Mouse (Mus musculus) thymus, adult 2 months (tissue): Measurements from ENCODE around the gene Syn2. TPM values are rescaled to one million over a fixed set of nuclear protein-coding genes. Genes with fewer than 3 reads are reported as not detected.

ENCODE experiments used
- DNase-seq: peaks from one replicate; pipeline ENCODE4 v3.0.0; 2021
- H3K27ac ChIP-seq: fragments of 200-500 bp; 2 replicates; pipeline ENCODE4 v1.5.1; 2012; ENCODE audit warnings: low read length, control low read depth; ENCODE audit not compliant: control insufficient read depth, insufficient read depth
- H3K27me3 ChIP-seq: fragments of 200-500 bp; 2 replicates; pipeline ENCODE4 v1.6.1; 2012; ENCODE audit warnings: mild to moderate bottlenecking, low read length, moderate library complexity, mixed read lengths; ENCODE audit not compliant: control insufficient read depth, insufficient read depth
- H3K36me3 ChIP-seq: fragments of 200-500 bp; 2 replicates; pipeline ENCODE4 v1.6.1; 2012; ENCODE audit warnings: mild to moderate bottlenecking, low read length, moderate library complexity; ENCODE audit not compliant: control insufficient read depth, insufficient read depth
- H3K4me1 ChIP-seq: fragments of 200-500 bp; replicated peaks from 2 replicates; pipeline ENCODE4 v1.6.1; 2012; ENCODE audit warnings: low read length; ENCODE audit not compliant: control insufficient read depth, insufficient read depth
- H3K4me3 ChIP-seq: fragments of 200-500 bp; 2 replicates; pipeline ENCODE4 v1.5.1; 2012; ENCODE audit warnings: mild to moderate bottlenecking, low read length, control low read depth, moderate library complexity; ENCODE audit not compliant: control insufficient read depth, insufficient read depth
- CTCF ChIP-seq: fragments of 200-500 bp; IDR thresholded peaks from 2 replicates; pipeline ENCODE4 v1.5.1; 2012; ENCODE audit warnings: mild to moderate bottlenecking, control low read depth, low read length, moderate library complexity, borderline replicate concordance; ENCODE audit not compliant: control insufficient read depth, poor library complexity, insufficient read depth; ENCODE audit errors: extremely low read depth
- POLR2A ChIP-seq: fragments of 200-500 bp; IDR thresholded peaks from 2 replicates; pipeline ENCODE4 v1.6.1; 2012; ENCODE audit warnings: mild to moderate bottlenecking, low read length, control low read depth, moderate library complexity; ENCODE audit not compliant: control insufficient read depth, poor library complexity, insufficient read depth; ENCODE audit errors: extremely low read depth
- polyA plus RNA-seq: library from polyadenylated mRNA; depleted of rRNA; stranded (reverse); fragments of >200 nt; gene quantifications from 2 replicates; pipeline ENCODE4 v1.2.3, GENCODE M21; 2012; rRNA removed

Gene Syn2
- polyA plus RNA-seq, 1 experiment = 1.7 TPM

GRCm38 (mm10) chr6:115330964-115331363 is 196.3 kb downstream of the Syn2 start:
- H3K4me1 ChIP-seq = no peaks in the 10 kb centered on the region
- TF ChIP-seq POLR2A (no peak), CTCF (no peak)
- no peak overlapping the region for H3K27ac ChIP-seq
- H3K4me3 ChIP-seq = no peak overlapping the region
- no peaks in the 10 kb centered on the region for H3K36me3 ChIP-seq
- no peak for DNase-seq
- H3K27me3 ChIP-seq = no peaks in the 10 kb centered on the region

Other genes starting within 250 kb of the Syn2 start
- 107 and 108 TPM in 2 replicates for gene Vgll4, start 164.9 kb upstream of the Syn2 start, polyA plus RNA-seq
- gene Tamm41, start 97.0 kb upstream of the Syn2 start, polyA plus RNA-seq = 42.8 and 48.2 TPM in 2 replicates
- not detected in 2 replicates for gene Gm17482, start 92.4 kb downstream of the Syn2 start, polyA plus RNA-seq
- gene Timp4, start 117.3 kb downstream of the Syn2 start, polyA plus RNA-seq = 2.3 and 4.2 TPM in 2 replicates
- gene Pparg, start 226.0 kb downstream of the Syn2 start, polyA plus RNA-seq = 9.4 and 10.5 TPM in 2 replicates